Mouse (Mus musculus): ENCODE results near the gene Atrn. TPM values are rescaled to one million over a fixed set of nuclear protein-coding genes. Genes with fewer than 3 reads are reported as not detected.

The Atrn gene
- polyA plus RNA-seq, 1 experiment from 2014 or later: 10.1 TPM

GRCm38 (mm10) chr2:131059781-131060540 lies 153.7 kb downstream of the Atrn start:
- peaks cover 56% of the 10 kb centered on the region for H3K27me3 ChIP-seq
- no peak overlapping the region for H3K9ac ChIP-seq
- H3K4me3 ChIP-seq: no peak overlapping the region

GRCm38 (mm10) chr2:131060784-131061183 lies 154.5 kb downstream of the Atrn start:
- Histone ChIP-seq H3K9ac (no peak overlapping the region), H3K4me1 (peaks cover 39% of the 10 kb centered on the region), H3K27ac (peak overlapping the region; percentile 63; the same call in 1 of the 2 replicates), H3K27me3 (peaks cover 47% of the 10 kb centered on the region), H3K4me3 (no peak overlapping the region), H3K36me3 (no peaks in the 10 kb centered on the region), H3K4me2 (replicated peaks) (no peak overlapping the region; the same call in 1 of the 2 replicates), H3K9me3 (no peaks in the 10 kb centered on the region)
- ATAC-seq (ENCODE audit: insufficient number of reproducible peaks, insufficient read depth, low FRiP score, low TSS enrichment): peak; percentile 44; the same call in 1 of the 2 replicates
- WGBS: 24% methylated on average over 6 of the region's 6 CpGs

More at GRCm38 (mm10) chr2:131059781-131060540, 153.7 kb downstream of the Atrn start:
- no peak for ATAC-seq (ENCODE audit: insufficient number of reproducible peaks, insufficient read depth, low FRiP score, low TSS enrichment)
- 61% methylated on average over 9 of the region's 9 CpGs for WGBS
- no peaks in the 10 kb centered on the region for H3K9me3 ChIP-seq
- peaks cover 47% of the 10 kb centered on the region for H3K4me1 ChIP-seq
- H3K4me2 ChIP-seq (replicated peaks): no peak overlapping the region
- H3K27ac ChIP-seq: peak overlapping the region; percentile 63
- H3K36me3 ChIP-seq: no peaks in the 10 kb centered on the region

GRCm38 (mm10) chr2:131061607-131062006 lies 155.3 kb downstream of the Atrn start:
- Histone ChIP-seq H3K9ac (no peak overlapping the region), H3K36me3 (no peaks in the 10 kb centered on the region), H3K27me3 (peaks cover 39% of the 10 kb centered on the region), H3K4me1 (peaks cover 31% of the 10 kb centered on the region), H3K4me2 (replicated peaks) (no peak overlapping the region), H3K4me3 (no peak overlapping the region), H3K27ac (no peak overlapping the region), H3K9me3 (no peaks in the 10 kb centered on the region)
- ATAC-seq (ENCODE audit: insufficient number of reproducible peaks, insufficient read depth, low FRiP score, low TSS enrichment): no peak
- 61% methylated on average over 5 of the region's 5 CpGs for WGBS

GRCm38 (mm10) chr2:131063404-131063864 lies 157.1 kb downstream of the Atrn start, which contains the start of gene Adam33:
TSS of gene Adam33 (minus strand) at chr2:131063814.
- Histone ChIP-seq H3K9ac (0 out of 2 replicates have a peak within 1 kb of the TSS, but pooled peaks have one; percentile 15), H3K36me3 (no peaks in the 10 kb centered on the region), H3K27me3 (peaks cover 29% of the 10 kb centered on the region), H3K27ac (no peak within 1 kb of the TSS), H3K4me3 (peak within 1 kb of the TSS; percentile 28), H3K9me3 (no peaks in the 10 kb centered on the region), H3K4me1 (peaks cover 31% of the 10 kb centered on the region), H3K4me2 (replicated peaks) (peak within 1 kb of the TSS; percentile 55)
- 2% methylated on average over 22 of the region's 27 CpGs for WGBS
- ATAC-seq (ENCODE audit: insufficient number of reproducible peaks, insufficient read depth, low FRiP score, low TSS enrichment): no peak

GRCm38 (mm10) chr2:131066342-131066741 lies 160.0 kb downstream of the Atrn start:
- no peaks in the 10 kb centered on the region for H3K9me3 ChIP-seq
- no peak for ATAC-seq (ENCODE audit: insufficient number of reproducible peaks, insufficient read depth, low FRiP score, low TSS enrichment)
- 75% methylated on average over 9 of the region's 9 CpGs for WGBS
- no peak overlapping the region for H3K9ac ChIP-seq
- no peak overlapping the region for H3K4me3 ChIP-seq
- H3K4me1 ChIP-seq: peaks cover 6% of the 10 kb centered on the region
- no peak overlapping the region for H3K4me2 ChIP-seq (replicated peaks)
- H3K36me3 ChIP-seq: no peaks in the 10 kb centered on the region
- no peak overlapping the region for H3K27ac ChIP-seq
- peaks cover 29% of the 10 kb centered on the region for H3K27me3 ChIP-seq

- no peak overlapping the region for H3K9ac ChIP-seq
- no peaks in the 10 kb centered on the region for H3K9me3 ChIP-seq
- 68% methylated on average over 6 of the region's 6 CpGs for WGBS
- no peaks in the 10 kb centered on the region for H3K36me3 ChIP-seq
- H3K4me3 ChIP-seq: no peak overlapping the region
- H3K27ac ChIP-seq: 0 out of 2 replicates have a peak overlapping the region, but pooled peaks have one; percentile 23
- H3K4me1 ChIP-seq: peaks cover 4% of the 10 kb centered on the region; the same call in 1 of the 2 replicates
- peaks cover 21% of the 10 kb centered on the region for H3K27me3 ChIP-seq
- no peak overlapping the region for H3K4me2 ChIP-seq (replicated peaks)
- ATAC-seq (ENCODE audit: insufficient number of reproducible peaks, insufficient read depth, low FRiP score, low TSS enrichment): no peak
Observed at GRCm38 (mm10) chr2:131067481-131067880, 161.2 kb downstream of the Atrn start.

GRCm38 (mm10) chr2:131072536-131072935 lies 166.2 kb downstream of the Atrn start:
- Histone ChIP-seq H3K9ac (no peak overlapping the region), H3K4me3 (no peak overlapping the region), H3K27ac (no peak overlapping the region), H3K4me1 (no peaks in the 10 kb centered on the region), H3K9me3 (no peaks in the 10 kb centered on the region), H3K36me3 (no peaks in the 10 kb centered on the region), H3K27me3 (no peaks in the 10 kb centered on the region), H3K4me2 (replicated peaks) (no peak overlapping the region)
- WGBS: 85% methylated on average over 10 of the region's 10 CpGs
- ATAC-seq (ENCODE audit: insufficient number of reproducible peaks, insufficient read depth, low FRiP score, low TSS enrichment): no peak

Small RNA genes lying within 50 kb of the gene (microRNA-seq; reads per million reads assigned to microRNA genes)
- gene Mir6973b: not detected

Other genes starting within 250 kb of the Atrn start
- gene Ddrgk1, start 241.8 kb upstream of the Atrn start, polyA plus RNA-seq (2016; fragmentation: Nextera tagmentation; extraction: Ambion mirVana): 55.6 and 58.3 TPM in 2 replicates
- gene Itpa, start 238.9 kb upstream of the Atrn start, polyA plus RNA-seq (2016; fragmentation: Nextera tagmentation; extraction: Ambion mirVana): 135 and 137 TPM in 2 replicates
- gene Slc4a11, start 209.0 kb upstream of the Atrn start, polyA plus RNA-seq (2016; fragmentation: Nextera tagmentation; extraction: Ambion mirVana): 1.4 and 2.0 TPM in 2 replicates
- gene 4930402H24Rik, start 89 bp upstream of the Atrn start, polyA plus RNA-seq (2016; fragmentation: Nextera tagmentation; extraction: Ambion mirVana): 44.6 and 55.4 TPM in 2 replicates
- gene Gfra4, start 136.6 kb downstream of the Atrn start, polyA plus RNA-seq (2016; fragmentation: Nextera tagmentation; extraction: Ambion mirVana): 25.0 and 26.5 TPM in 2 replicates
- 7.4 and 7.5 TPM in 2 replicates for gene Adam33, start 157.3 kb downstream of the Atrn start, polyA plus RNA-seq (2016; fragmentation: Nextera tagmentation; extraction: Ambion mirVana)
- 0.08 and 0.11 TPM in 2 replicates for gene Siglec1, start 180.3 kb downstream of the Atrn start, polyA plus RNA-seq (2016; fragmentation: Nextera tagmentation; extraction: Ambion mirVana)
- 15.9 and 17.7 TPM in 2 replicates for gene Hspa12b, start 220.8 kb downstream of the Atrn start, polyA plus RNA-seq (2016; fragmentation: Nextera tagmentation; extraction: Ambion mirVana)
- gene Gm11037, start 227.0 kb downstream of the Atrn start, polyA plus RNA-seq (2016; fragmentation: Nextera tagmentation; extraction: Ambion mirVana): not detected in 2 replicates

All from embryonic facial prominence, embryonic 12.5 days (tissue).